Mouse (Mus musculus) neural tube, embryonic 15.5 days (tissue): Measurements from ENCODE around the gene Phgr1. TPM values are rescaled to one million over a fixed set of nuclear protein-coding genes. Genes with fewer than 3 reads are reported as not detected.

Experiments used
- polyA plus RNA-seq: library from polyadenylated mRNA; unstranded; fragments of >200 nt; fragmentation: Nextera tagmentation; extraction: Ambion mirVana; gene quantifications from 2 replicates; pipeline ENCODE4 v1.2.1, GENCODE M21; 2015

Phgr1 gene
- polyA plus RNA-seq, 1 experiment from 2014 or later = not detected

Other genes with a start within 250 kb of the Phgr1 start
- gene Bmf, start 223.1 kb upstream of the Phgr1 start, polyA plus RNA-seq = 2.0 and 3.6 TPM in 2 replicates
- 7.0 and 26.4 TPM in 2 replicates for gene Bub1b, start 174.6 kb upstream of the Phgr1 start, polyA plus RNA-seq
- 40.2 and 42.4 TPM in 2 replicates for gene Pak6, start 109.5 kb upstream of the Phgr1 start, polyA plus RNA-seq
- gene Ankrd63, start 68.8 kb upstream of the Phgr1 start, polyA plus RNA-seq = not detected in 2 replicates
- 1.0 and 2.2 TPM in 2 replicates for gene Plcb2, start 44.3 kb upstream of the Phgr1 start, polyA plus RNA-seq
- gene Inafm2, start 27.0 kb upstream of the Phgr1 start, polyA plus RNA-seq = 22.0 and 23.5 TPM in 2 replicates
- gene Ccdc9b, start 10.1 kb upstream of the Phgr1 start, polyA plus RNA-seq = 0.97 and 1.2 TPM in 2 replicates
- 65.4 and 75.6 TPM in 2 replicates for gene Disp2, start 7.0 kb downstream of the Phgr1 start, polyA plus RNA-seq
- 14.8 and 30.3 TPM in 2 replicates for gene Knstrn, start 41.2 kb downstream of the Phgr1 start, polyA plus RNA-seq
- 51.9 and 59.4 TPM in 2 replicates for gene Ivd, start 89.2 kb downstream of the Phgr1 start, polyA plus RNA-seq
- gene Bahd1, start 127.6 kb downstream of the Phgr1 start, polyA plus RNA-seq = 8.5 TPM in 2 replicates
- gene Chst14, start 153.7 kb downstream of the Phgr1 start, polyA plus RNA-seq = 6.1 and 9.3 TPM in 2 replicates